Mouse (Mus musculus) right cerebral cortex, adult 18-20 months (tissue): ENCODE measurements around the gene Gpatch8.
A peak's percentile ranks its signal among the peaks of the same experiment; 100 is the strongest.

Experiments
- DNase-seq: peaks from one replicate; pipeline ENCODE4 v3.0.0; 2022; ENCODE audit warnings: mixed read lengths

Gene Gpatch8

GRCm38 (mm10) chr11:102432115-102432843, 123.9 kb downstream of the Gpatch8 start:
- DNase-seq: no peak

GRCm38 (mm10) chr11:102431728-102432114, 124.5 kb downstream of the Gpatch8 start:
- no peak for DNase-seq

GRCm38 (mm10) chr11:102431018-102431645, 125.1 kb downstream of the Gpatch8 start:
- peak; percentile 84 for DNase-seq

- DNase-seq: peak; percentile 95
Measured at GRCm38 (mm10) chr11:102430121-102431017, 125.8 kb downstream of the Gpatch8 start, which contains the start of gene Grn. Gene Grn, plus strand, starts transcription at chr11:102430315.

- DNase-seq: no peak
Measured at GRCm38 (mm10) chr11:102429551-102429950, 126.6 kb downstream of the Gpatch8 start.

- no peak for DNase-seq
Measured at GRCm38 (mm10) chr11:102428981-102429540, 127.1 kb downstream of the Gpatch8 start.
